Mouse (Mus musculus): ENCODE measurements at regions not wholly inside any gene's neighbourhood (a gene's known extent, or its start where the extent isn't known, plus 50 kb on each side); places are given as distances from the start of the nearest gene placed in this dataset.

- TF ChIP-seq CTCF (IDR thresholded peaks at IDR 0.05) (no peak), EP300 (IDR thresholded peaks at IDR 0.05) (no peak)
Measured at GRCm38 (mm10) chr2:178958829-178959228, 483.4 kb upstream of the Cdh4 start.
